Mouse (Mus musculus): ENCODE data around the gene Ceacam18. TPM values are rescaled to one million over a fixed set of nuclear protein-coding genes. Genes with fewer than 3 reads are reported as not detected.

Gene Ceacam18
- total and polyA plus RNA-seq, 3 experiments, result 0.16 TPM; not detected in 2

DNA sequence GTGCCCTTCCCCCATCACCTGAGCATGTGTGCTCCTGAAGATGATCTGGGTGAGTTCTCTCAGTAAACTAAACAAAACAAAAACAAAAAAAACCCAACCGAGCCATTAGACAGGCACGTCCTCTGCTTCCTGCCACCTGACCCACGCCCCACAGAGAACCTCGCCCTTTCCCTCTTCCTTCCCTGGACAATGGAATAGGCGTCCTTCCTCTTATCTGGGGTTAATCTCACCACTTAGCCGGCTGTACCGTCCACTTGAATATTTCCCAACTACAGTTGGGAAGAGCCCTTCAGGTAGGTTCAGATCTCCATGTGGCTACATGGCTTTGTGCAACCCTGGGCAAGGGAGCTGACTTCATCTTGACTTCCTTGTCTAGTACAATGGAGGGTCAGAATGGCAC is 50.6 kb downstream of the Ceacam18 start:
- no peak for DNase-seq (ENCODE audit: low spot score)
- Histone ChIP-seq H3K4me3 (ENCODE audit: low read depth, low read length) (no peak overlapping the region), H3K9me3 (replicated peaks) (no peaks in the 10 kb centered on the region), H3K4me1 (ENCODE audit: insufficient read depth, low read depth, low read length) (no peaks in the 10 kb centered on the region), H3K27me3 (ENCODE audit: insufficient read depth, low read length) (peaks cover 2% of the 10 kb centered on the region; the same call in 1 of the 2 replicates), H3K36me3 (replicated peaks) (no peaks in the 10 kb centered on the region)
- TF ChIP-seq POLR2AphosphoS5 (IDR thresholded peaks at IDR 0.05; ENCODE audit: insufficient replicate concordance, low read depth, low read length) (no peak), CTCF (IDR thresholded peaks at IDR 0.05; ENCODE audit: low read depth, low read length) (no peak), GATA1 (IDR thresholded peaks at IDR 0.05; ENCODE audit: borderline replicate concordance, low read length) (no peak), GATA2 (IDR thresholded peaks at IDR 0.05; ENCODE audit: borderline replicate concordance, low read depth, low read length) (no peak), TAL1 (conservative IDR thresholded peaks at IDR 0.05; ENCODE audit: low read depth, low read length) (no peak)
- ATAC-seq (ENCODE audit: extremely low read depth, insufficient number of reproducible peaks, low FRiP score, poor library complexity, severe bottlenecking), result no peak

DNA sequence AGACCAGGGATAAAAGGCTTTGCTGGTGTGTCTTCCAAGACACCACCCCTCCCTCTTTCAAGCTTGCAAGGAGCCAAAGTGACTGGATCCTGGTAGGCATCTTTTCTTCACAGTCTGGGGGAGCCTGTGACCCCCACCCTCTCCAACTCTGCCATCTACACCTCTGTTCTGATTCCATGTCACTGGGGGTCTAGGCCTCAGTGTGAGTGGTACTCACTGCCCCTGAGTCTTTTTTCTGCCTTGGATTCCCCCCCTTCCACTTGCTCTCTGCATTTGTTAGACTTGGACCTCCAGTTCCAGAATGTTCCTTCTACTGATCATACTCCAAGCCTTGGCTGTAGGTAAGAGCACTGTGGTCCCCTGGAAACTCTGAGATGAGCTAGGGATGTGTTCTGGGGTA is 55.6 kb downstream of the Ceacam18 start, which contains the start of gene Klk14:
Gene Klk14 (plus strand): TSS at position 301 of the 400 bp plus-strand sequence.
- H3K36me3 ChIP-seq (replicated peaks), result no peaks in the 10 kb centered on the region
- H3K9me3 ChIP-seq (replicated peaks), result no peaks in the 10 kb centered on the region
- no peak for TF ChIP-seq TAL1 (conservative IDR thresholded peaks at IDR 0.05; ENCODE audit: low read depth, low read length)
- no peak for TF ChIP-seq POLR2AphosphoS5 (IDR thresholded peaks at IDR 0.05; ENCODE audit: insufficient replicate concordance, low read depth, low read length)
- no peak for TF ChIP-seq GATA1 (IDR thresholded peaks at IDR 0.05; ENCODE audit: borderline replicate concordance, low read length)
- no peak for TF ChIP-seq CTCF (IDR thresholded peaks at IDR 0.05; ENCODE audit: low read depth, low read length)
- TF ChIP-seq GATA2 (IDR thresholded peaks at IDR 0.05; ENCODE audit: borderline replicate concordance, low read depth, low read length), result no peak
- ATAC-seq (ENCODE audit: extremely low read depth, insufficient number of reproducible peaks, low FRiP score, poor library complexity, severe bottlenecking), result no peak
- no peak within 1 kb of the TSS for H3K4me3 ChIP-seq (ENCODE audit: low read depth, low read length)
- H3K4me1 ChIP-seq (ENCODE audit: insufficient read depth, low read depth, low read length), result no peaks in the 10 kb centered on the region
- H3K27me3 ChIP-seq (ENCODE audit: insufficient read depth, low read length), result no peaks in the 10 kb centered on the region
- DNase-seq (ENCODE audit: low spot score), result no peak

Other genes starting within 250 kb of the Ceacam18 start
Only the 20 nearest of the 26 such genes appear.
- 75.0 and 92.3 TPM in 2 replicates for gene Etfb, start 190.6 kb upstream of the Ceacam18 start, total RNA-seq (2014; fragmentation: Nextera tagmentation)
- gene Etfb, start 190.6 kb upstream of the Ceacam18 start, total RNA-seq (2017), result 207 and 218 TPM in 2 replicates
- 60.1 and 77.3 TPM in 2 replicates for gene Etfb, start 190.6 kb upstream of the Ceacam18 start, polyA plus RNA-seq (2012)
- 3.5 TPM in 1 of 2 replicates, not detected in the other for gene Gm45233, start 190.6 kb upstream of the Ceacam18 start, total RNA-seq (2014; fragmentation: Nextera tagmentation)
- 0.93 TPM in 1 of 2 replicates, not detected in the other for gene Gm45233, start 190.6 kb upstream of the Ceacam18 start, total RNA-seq (2017)
- not detected in 2 replicates for gene Gm45233, start 190.6 kb upstream of the Ceacam18 start, polyA plus RNA-seq (2012)
- not detected in 2 replicates for gene Vsig10l, start 171.6 kb upstream of the Ceacam18 start, total RNA-seq (2014; fragmentation: Nextera tagmentation)
- 0.33 and 0.35 TPM in 2 replicates for gene Vsig10l, start 171.6 kb upstream of the Ceacam18 start, total RNA-seq (2017)
- 0.32 and 0.44 TPM in 2 replicates for gene Vsig10l, start 171.6 kb upstream of the Ceacam18 start, polyA plus RNA-seq (2012)
- gene Iglon5, start 144.6 kb upstream of the Ceacam18 start, total RNA-seq (2014; fragmentation: Nextera tagmentation), result not detected in 2 replicates
- gene Iglon5, start 144.6 kb upstream of the Ceacam18 start, total RNA-seq (2017), result 0.05 and 0.06 TPM in 2 replicates
- gene Iglon5, start 144.6 kb upstream of the Ceacam18 start, polyA plus RNA-seq (2012), result not detected in 2 replicates
- not detected in 2 replicates for gene 4931406B18Rik, start 128.8 kb upstream of the Ceacam18 start, total RNA-seq (2014; fragmentation: Nextera tagmentation)
- 0.06 and 0.44 TPM in 2 replicates for gene 4931406B18Rik, start 128.8 kb upstream of the Ceacam18 start, total RNA-seq (2017)
- not detected in 2 replicates for gene 4931406B18Rik, start 128.8 kb upstream of the Ceacam18 start, polyA plus RNA-seq (2012)
- gene Cd33, start 90.3 kb upstream of the Ceacam18 start, total RNA-seq (2014; fragmentation: Nextera tagmentation), result 0.10 TPM in 1 of 2 replicates, not detected in the other
- 0.41 and 0.60 TPM in 2 replicates for gene Cd33, start 90.3 kb upstream of the Ceacam18 start, total RNA-seq (2017)
- 0.13 and 0.69 TPM in 2 replicates for gene Cd33, start 90.3 kb upstream of the Ceacam18 start, polyA plus RNA-seq (2012)
- gene Zfp658, start 72.5 kb upstream of the Ceacam18 start, total RNA-seq (2014; fragmentation: Nextera tagmentation), result 1.2 and 1.3 TPM in 2 replicates
- 1.1 and 1.2 TPM in 2 replicates for gene Zfp658, start 72.5 kb upstream of the Ceacam18 start, total RNA-seq (2017)
- 0.24 and 0.25 TPM in 2 replicates for gene Zfp658, start 72.5 kb upstream of the Ceacam18 start, polyA plus RNA-seq (2012)
- 7.0 and 11.0 TPM in 2 replicates for gene Zfp719, start 55.1 kb upstream of the Ceacam18 start, total RNA-seq (2014; fragmentation: Nextera tagmentation)
- 6.4 and 7.8 TPM in 2 replicates for gene Zfp719, start 55.1 kb upstream of the Ceacam18 start, total RNA-seq (2017)
- gene Zfp719, start 55.1 kb upstream of the Ceacam18 start, polyA plus RNA-seq (2012), result 0.07 and 0.12 TPM in 2 replicates
- gene Zfp819, start 27.5 kb upstream of the Ceacam18 start, total RNA-seq (2014; fragmentation: Nextera tagmentation), result not detected in 2 replicates
- gene Zfp819, start 27.5 kb upstream of the Ceacam18 start, total RNA-seq (2017), result 0.05 TPM in 1 of 2 replicates, not detected in the other
- gene Zfp819, start 27.5 kb upstream of the Ceacam18 start, polyA plus RNA-seq (2012), result not detected in 2 replicates
- 1.2 TPM in 1 of 2 replicates, not detected in the other for gene Siglece, start 25.5 kb downstream of the Ceacam18 start, total RNA-seq (2014; fragmentation: Nextera tagmentation)
- 0.05 TPM in 1 of 2 replicates, not detected in the other for gene Siglece, start 25.5 kb downstream of the Ceacam18 start, total RNA-seq (2017)
- gene Siglece, start 25.5 kb downstream of the Ceacam18 start, polyA plus RNA-seq (2012), result not detected in 2 replicates
- gene Ctu1, start 37.3 kb downstream of the Ceacam18 start, total RNA-seq (2014; fragmentation: Nextera tagmentation), result 2.5 and 2.7 TPM in 2 replicates
- 6.5 and 8.6 TPM in 2 replicates for gene Ctu1, start 37.3 kb downstream of the Ceacam18 start, total RNA-seq (2017)
- 14.9 and 20.9 TPM in 2 replicates for gene Ctu1, start 37.3 kb downstream of the Ceacam18 start, polyA plus RNA-seq (2012)
- not detected in 2 replicates for gene Klk14, start 55.7 kb downstream of the Ceacam18 start, total RNA-seq (2014; fragmentation: Nextera tagmentation)
- gene Klk14, start 55.7 kb downstream of the Ceacam18 start, total RNA-seq (2017), result not detected in 2 replicates
- not detected in 2 replicates for gene Klk14, start 55.7 kb downstream of the Ceacam18 start, polyA plus RNA-seq (2012)
- not detected in 2 replicates for gene Klk13, start 77.9 kb downstream of the Ceacam18 start, total RNA-seq (2014; fragmentation: Nextera tagmentation)
- gene Klk13, start 77.9 kb downstream of the Ceacam18 start, total RNA-seq (2017), result 0.27 TPM in 1 of 2 replicates, not detected in the other
- not detected in 2 replicates for gene Klk13, start 77.9 kb downstream of the Ceacam18 start, polyA plus RNA-seq (2012)
- gene Klk12, start 134.2 kb downstream of the Ceacam18 start, total RNA-seq (2014; fragmentation: Nextera tagmentation), result not detected in 2 replicates
- not detected in 2 replicates for gene Klk12, start 134.2 kb downstream of the Ceacam18 start, total RNA-seq (2017)
- gene Klk12, start 134.2 kb downstream of the Ceacam18 start, polyA plus RNA-seq (2012), result not detected in 2 replicates
- gene Klk11, start 139.9 kb downstream of the Ceacam18 start, total RNA-seq (2014; fragmentation: Nextera tagmentation), result not detected in 2 replicates
- gene Klk11, start 139.9 kb downstream of the Ceacam18 start, total RNA-seq (2017), result not detected in 2 replicates
- gene Klk11, start 139.9 kb downstream of the Ceacam18 start, polyA plus RNA-seq (2012), result not detected in 2 replicates
- gene Klk10, start 146.3 kb downstream of the Ceacam18 start, total RNA-seq (2014; fragmentation: Nextera tagmentation), result not detected in 2 replicates
- not detected in 2 replicates for gene Klk10, start 146.3 kb downstream of the Ceacam18 start, total RNA-seq (2017)
- gene Klk10, start 146.3 kb downstream of the Ceacam18 start, polyA plus RNA-seq (2012), result not detected in 2 replicates
- gene Klk9, start 157.2 kb downstream of the Ceacam18 start, total RNA-seq (2014; fragmentation: Nextera tagmentation), result not detected in 2 replicates
- gene Klk9, start 157.2 kb downstream of the Ceacam18 start, total RNA-seq (2017), result 0.06 TPM in 1 of 2 replicates, not detected in the other
- gene Klk9, start 157.2 kb downstream of the Ceacam18 start, polyA plus RNA-seq (2012), result not detected in 2 replicates
- gene Klk8, start 162.9 kb downstream of the Ceacam18 start, total RNA-seq (2014; fragmentation: Nextera tagmentation), result not detected in 2 replicates
- not detected in 2 replicates for gene Klk8, start 162.9 kb downstream of the Ceacam18 start, total RNA-seq (2017)
- gene Klk8, start 162.9 kb downstream of the Ceacam18 start, polyA plus RNA-seq (2012), result not detected in 2 replicates
- not detected in 2 replicates for gene Klk7, start 176.6 kb downstream of the Ceacam18 start, total RNA-seq (2014; fragmentation: Nextera tagmentation)
- 0.05 TPM in 1 of 2 replicates, not detected in the other for gene Klk7, start 176.6 kb downstream of the Ceacam18 start, total RNA-seq (2017)
- gene Klk7, start 176.6 kb downstream of the Ceacam18 start, polyA plus RNA-seq (2012), result not detected in 2 replicates
- not detected in 2 replicates for gene Klk6, start 189.8 kb downstream of the Ceacam18 start, total RNA-seq (2014; fragmentation: Nextera tagmentation)
- 0.05 TPM in 1 of 2 replicates, not detected in the other for gene Klk6, start 189.8 kb downstream of the Ceacam18 start, total RNA-seq (2017)
- not detected in 2 replicates for gene Klk6, start 189.8 kb downstream of the Ceacam18 start, polyA plus RNA-seq (2012)

Measured in G1E (cell line).